Mouse (Mus musculus) heart, embryonic 11.5 days (tissue): Measurements from ENCODE around the gene Zc3h12c. TPM values are rescaled to one million over a fixed set of nuclear protein-coding genes. Genes with fewer than 3 reads are reported as not detected.

Source experiments
- ATAC-seq: fragments of 200-750 bp; cut with Nextera tagmentation; replicated peaks from 2 replicates; pipeline ENCODE4 v1.8.0; 2017; ENCODE audit warnings: moderate library complexity; ENCODE audit not compliant: insufficient number of reproducible peaks, low FRiP score, low TSS enrichment
- H3K27ac ChIP-seq: fragments of 300-500 bp; sonication (generic); 2 replicates; pipeline ENCODE4 v1.5.1; 2014; ENCODE audit warnings: mild to moderate bottlenecking, low read depth, low read length
- H3K27me3 ChIP-seq: fragments of 300-500 bp; sonication (generic); 2 replicates; pipeline ENCODE4 v1.6.1; 2014; ENCODE audit warnings: mild to moderate bottlenecking, low read length, mixed read lengths; ENCODE audit not compliant: control insufficient read depth, insufficient read depth
- H3K36me3 ChIP-seq: fragments of 300-500 bp; sonication (generic); 2 replicates; pipeline ENCODE4 v1.6.1; 2014; ENCODE audit warnings: mild to moderate bottlenecking, low read length, moderate library complexity, mixed read lengths; ENCODE audit not compliant: control insufficient read depth, insufficient read depth
- H3K4me1 ChIP-seq: fragments of 300-500 bp; sonication (generic); 2 replicates; pipeline ENCODE4 v1.6.1; 2014; ENCODE audit warnings: low read length; ENCODE audit not compliant: control insufficient read depth, insufficient read depth
- H3K4me2 ChIP-seq: fragments of 300-500 bp; sonication (generic); 2 replicates; pipeline ENCODE4 v1.6.1; 2014; ENCODE audit warnings: mild to moderate bottlenecking, moderate library complexity
- H3K4me3 ChIP-seq: fragments of 300-500 bp; sonication (generic); 2 replicates; pipeline ENCODE4 v1.5.1; 2014; ENCODE audit warnings: low read depth, low read length
- H3K9ac ChIP-seq: fragments of 300-500 bp; sonication (generic); 2 replicates; pipeline ENCODE4 v1.6.1; 2014; ENCODE audit warnings: mild to moderate bottlenecking, low read depth, low read length, moderate library complexity
- H3K9me3 ChIP-seq: fragments of 300-500 bp; sonication (generic); replicated peaks from 2 replicates; pipeline ENCODE4 v1.6.1; 2016; ENCODE audit warnings: low read length; ENCODE audit not compliant: control insufficient read depth
- WGBS: fragments of 180-500 bp; shearing (Covaris S2); extraction: QIAGEN DNeasy Blood & Tissue Kit; methylation state at CpG from one replicate; pipeline ENCODE4 v1.1.7; 2014; ENCODE audit not compliant: insufficient replicate concordance; 5-methylcytosine and 5-hydroxymethylcytosine counted together
- polyA plus RNA-seq: library from polyadenylated mRNA; unstranded; fragments of >200 nt; fragmentation: Nextera tagmentation; extraction: Ambion mirVana; gene quantifications from 2 replicates; pipeline ENCODE4 v1.2.1, GENCODE M21; 2014

Gene Zc3h12c
- polyA plus RNA-seq, 1 experiment from 2014 or later: 3.8 TPM

- Histone ChIP-seq H3K36me3 (no peaks in the 10 kb centered on the region), H3K27ac (no peak overlapping the region), H3K4me1 (no peaks in the 10 kb centered on the region), H3K9me3 (no peaks in the 10 kb centered on the region), H3K4me3 (no peak overlapping the region), H3K9ac (no peak overlapping the region), H3K4me2 (no peak overlapping the region), H3K27me3 (no peaks in the 10 kb centered on the region)
- 74% methylated on average over 5 of the region's 5 CpGs for WGBS
- no peak for ATAC-seq
Observed at GRCm38 (mm10) chr9:52193851-52194250, 25.5 kb upstream of the Zc3h12c start.

GRCm38 (mm10) chr9:52190907-52191306, 22.5 kb upstream of the Zc3h12c start:
- no peak for ATAC-seq
- H3K4me3 ChIP-seq: no peak overlapping the region
- no peak overlapping the region for H3K9ac ChIP-seq
- no peaks in the 10 kb centered on the region for H3K36me3 ChIP-seq
- 78% methylated on average over 4 of the region's 4 CpGs for WGBS
- no peak overlapping the region for H3K27ac ChIP-seq
- no peaks in the 10 kb centered on the region for H3K27me3 ChIP-seq
- H3K4me1 ChIP-seq: no peaks in the 10 kb centered on the region
- no peaks in the 10 kb centered on the region for H3K9me3 ChIP-seq
- H3K4me2 ChIP-seq: no peak overlapping the region

GRCm38 (mm10) chr9:52188106-52188505, 19.7 kb upstream of the Zc3h12c start:
- no peaks in the 10 kb centered on the region for H3K27me3 ChIP-seq
- no peak overlapping the region for H3K4me3 ChIP-seq
- H3K4me2 ChIP-seq: no peak overlapping the region
- no peak for ATAC-seq
- H3K27ac ChIP-seq: no peak overlapping the region
- WGBS: 30% methylated on average over 8 of the region's 8 CpGs
- H3K4me1 ChIP-seq: no peaks in the 10 kb centered on the region
- no peak overlapping the region for H3K9ac ChIP-seq
- no peaks in the 10 kb centered on the region for H3K9me3 ChIP-seq
- no peaks in the 10 kb centered on the region for H3K36me3 ChIP-seq

GRCm38 (mm10) chr9:52186296-52186941, 18.0 kb upstream of the Zc3h12c start:
- no peaks in the 10 kb centered on the region for H3K9me3 ChIP-seq
- H3K4me3 ChIP-seq: no peak overlapping the region
- 66% methylated on average over 3 of the region's 3 CpGs for WGBS
- no peak for ATAC-seq
- no peak overlapping the region for H3K9ac ChIP-seq
- H3K27me3 ChIP-seq: no peaks in the 10 kb centered on the region
- H3K27ac ChIP-seq: no peak overlapping the region
- no peak overlapping the region for H3K4me2 ChIP-seq
- no peaks in the 10 kb centered on the region for H3K4me1 ChIP-seq
- H3K36me3 ChIP-seq: no peaks in the 10 kb centered on the region

GRCm38 (mm10) chr9:52181419-52181818, 13.0 kb upstream of the Zc3h12c start:
- H3K4me3 ChIP-seq: no peak overlapping the region
- H3K27me3 ChIP-seq: no peaks in the 10 kb centered on the region
- H3K4me2 ChIP-seq: no peak overlapping the region
- H3K36me3 ChIP-seq: no peaks in the 10 kb centered on the region
- H3K9ac ChIP-seq: no peak overlapping the region
- H3K27ac ChIP-seq: no peak overlapping the region
- no peak for ATAC-seq
- no peaks in the 10 kb centered on the region for H3K4me1 ChIP-seq
- H3K9me3 ChIP-seq: no peaks in the 10 kb centered on the region
- 44% methylated on average over 2 of the region's 2 CpGs for WGBS

GRCm38 (mm10) chr9:52180851-52181250, 12.5 kb upstream of the Zc3h12c start:
- H3K9me3 ChIP-seq: no peaks in the 10 kb centered on the region
- H3K4me2 ChIP-seq: no peak overlapping the region
- no peaks in the 10 kb centered on the region for H3K36me3 ChIP-seq
- H3K9ac ChIP-seq: no peak overlapping the region
- WGBS: 83% methylated on average over 6 of the region's 6 CpGs
- H3K4me3 ChIP-seq: no peak overlapping the region
- no peak for ATAC-seq
- no peaks in the 10 kb centered on the region for H3K4me1 ChIP-seq
- no peaks in the 10 kb centered on the region for H3K27me3 ChIP-seq
- H3K27ac ChIP-seq: no peak overlapping the region

- H3K27ac ChIP-seq: no peak overlapping the region
- 64% methylated on average over 4 of the region's 4 CpGs for WGBS
- no peaks in the 10 kb centered on the region for H3K4me1 ChIP-seq
- H3K36me3 ChIP-seq: no peaks in the 10 kb centered on the region
- no peak overlapping the region for H3K4me3 ChIP-seq
- no peak overlapping the region for H3K4me2 ChIP-seq
- ATAC-seq: no peak
- no peaks in the 10 kb centered on the region for H3K9me3 ChIP-seq
- no peaks in the 10 kb centered on the region for H3K27me3 ChIP-seq
- H3K9ac ChIP-seq: no peak overlapping the region
Observed at GRCm38 (mm10) chr9:52175257-52175859, 7.0 kb upstream of the Zc3h12c start.

- H3K9ac ChIP-seq: no peak overlapping the region
- H3K27me3 ChIP-seq: peaks cover 4% of the 10 kb centered on the region; the same call in 1 of the 2 replicates
- no peak overlapping the region for H3K4me3 ChIP-seq
- 67% methylated on average over 4 of the region's 4 CpGs for WGBS
- H3K4me2 ChIP-seq: no peak overlapping the region
- no peaks in the 10 kb centered on the region for H3K36me3 ChIP-seq
- H3K27ac ChIP-seq: no peak overlapping the region
- no peaks in the 10 kb centered on the region for H3K9me3 ChIP-seq
- ATAC-seq: no peak
- no peaks in the 10 kb centered on the region for H3K4me1 ChIP-seq
Observed at GRCm38 (mm10) chr9:52174671-52175111, 6.3 kb upstream of the Zc3h12c start.

GRCm38 (mm10) chr9:52173937-52174336, 5.6 kb upstream of the Zc3h12c start:
- no peaks in the 10 kb centered on the region for H3K36me3 ChIP-seq
- H3K4me2 ChIP-seq: no peak overlapping the region
- H3K9me3 ChIP-seq: no peaks in the 10 kb centered on the region
- peaks cover 9% of the 10 kb centered on the region; the same call in 1 of the 2 replicates for H3K27me3 ChIP-seq
- H3K4me3 ChIP-seq: no peak overlapping the region
- no peak overlapping the region for H3K27ac ChIP-seq
- peaks cover 3% of the 10 kb centered on the region; the same call in 1 of the 2 replicates for H3K4me1 ChIP-seq
- 94% methylated on average over 2 of the region's 2 CpGs for WGBS
- ATAC-seq: no peak
- H3K9ac ChIP-seq: no peak overlapping the region
